Mouse (Mus musculus) ovary, postnatal 10 days (tissue): ENCODE results near the gene Tspan3.
A peak's percentile ranks its signal among the peaks of the same experiment; 100 is the strongest.

Experiments used
- DNase-seq: peaks from one replicate; pipeline ENCODE4 v3.0.0; 2022; ENCODE audit warnings: low spot score

Tspan3 gene

GRCm38 (mm10) chr9:56158077-56158476 is 7.2 kb downstream of the Tspan3 start:
- no peak for DNase-seq

- DNase-seq: no peak
Observed at GRCm38 (mm10) chr9:56154572-56154971, 10.7 kb downstream of the Tspan3 start.

- no peak for DNase-seq
Observed at GRCm38 (mm10) chr9:56152482-56153007, 12.7 kb downstream of the Tspan3 start.

- no peak for DNase-seq
Observed at GRCm38 (mm10) chr9:56151745-56152481, 13.4 kb downstream of the Tspan3 start.

- DNase-seq: no peak
Observed at GRCm38 (mm10) chr9:56146326-56146923, 18.9 kb downstream of the Tspan3 start.

GRCm38 (mm10) chr9:56144366-56145003 is 20.8 kb downstream of the Tspan3 start:
- DNase-seq: no peak

- no peak for DNase-seq
Observed at GRCm38 (mm10) chr9:56141776-56142175, 23.5 kb downstream of the Tspan3 start.

GRCm38 (mm10) chr9:56135590-56136197 is 29.6 kb downstream of the Tspan3 start:
- no peak for DNase-seq

- no peak for DNase-seq
Observed at GRCm38 (mm10) chr9:56134614-56135013, 30.7 kb downstream of the Tspan3 start.

GRCm38 (mm10) chr9:56133970-56134369 is 31.3 kb downstream of the Tspan3 start:
- DNase-seq: no peak

GRCm38 (mm10) chr9:56131813-56132525 is 33.3 kb downstream of the Tspan3 start:
- DNase-seq: no peak

GRCm38 (mm10) chr9:56130536-56130935 is 34.7 kb downstream of the Tspan3 start:
- DNase-seq: no peak

GRCm38 (mm10) chr9:56129951-56130350 is 35.3 kb downstream of the Tspan3 start:
- DNase-seq: no peak

GRCm38 (mm10) chr9:56128331-56128730 is 36.9 kb downstream of the Tspan3 start:
- no peak for DNase-seq

GRCm38 (mm10) chr9:56126453-56127173 is 38.7 kb downstream of the Tspan3 start:
- no peak for DNase-seq

GRCm38 (mm10) chr9:56124561-56124960 is 40.7 kb downstream of the Tspan3 start:
- DNase-seq: no peak

GRCm38 (mm10) chr9:56123613-56124012 is 41.7 kb downstream of the Tspan3 start:
- no peak for DNase-seq

GRCm38 (mm10) chr9:56122973-56123372 is 42.3 kb downstream of the Tspan3 start:
- DNase-seq: no peak

GRCm38 (mm10) chr9:56121097-56121496 is 44.2 kb downstream of the Tspan3 start:
- peak; percentile 22 for DNase-seq

GRCm38 (mm10) chr9:56119651-56120050 is 45.6 kb downstream of the Tspan3 start:
- no peak for DNase-seq

- peak; percentile 27 for DNase-seq
Observed at GRCm38 (mm10) chr9:56118582-56118981, 46.7 kb downstream of the Tspan3 start.
